Mouse (Mus musculus): ENCODE measurements around the gene Sfxn5. TPM values are rescaled to one million over a fixed set of nuclear protein-coding genes. Genes with fewer than 3 reads are reported as not detected.

Gene Sfxn5
- total and polyA plus RNA-seq, 3 experiments: 4.2 to 5.3 (median 4.9) TPM

GRCm38 (mm10) chr6:85378629-85379028 lies 45.4 kb upstream of the Sfxn5 start:
- WGBS: 57% methylated on average over 8 of the region's 8 CpGs
- Histone ChIP-seq H3K27ac (no peak overlapping the region), H3K36me3 (ENCODE audit: control insufficient read depth, insufficient read depth, low read length) (no peaks in the 10 kb centered on the region), H3K79me2 (replicated peaks; ENCODE audit: control insufficient read depth, insufficient read depth, low read length) (0 out of 2 replicates have a peak, but pooled peaks cover 1% of the 10 kb centered on the region), H3K9ac (ENCODE audit: low read depth, low read length) (no peak overlapping the region), H3K4me3 (no peak overlapping the region), H3K4me1 (ENCODE audit: control insufficient read depth, insufficient read depth, low read length) (peaks cover 2% of the 10 kb centered on the region; the same call in 1 of the 2 replicates), H3K27me3 (ENCODE audit: control insufficient read depth, insufficient read depth, low read length) (no peaks in the 10 kb centered on the region)
- no peak for DNase-seq
- no peak for TF ChIP-seq POLR2A (IDR thresholded peaks at IDR 0.05; ENCODE audit: insufficient read depth, low read depth, low read length)
- no peak for TF ChIP-seq EP300 (IDR thresholded peaks at IDR 0.05; ENCODE audit: insufficient read depth, low read depth, low read length)
- intact Hi-C loops (cut with DNase I): no loop called here

DNA sequence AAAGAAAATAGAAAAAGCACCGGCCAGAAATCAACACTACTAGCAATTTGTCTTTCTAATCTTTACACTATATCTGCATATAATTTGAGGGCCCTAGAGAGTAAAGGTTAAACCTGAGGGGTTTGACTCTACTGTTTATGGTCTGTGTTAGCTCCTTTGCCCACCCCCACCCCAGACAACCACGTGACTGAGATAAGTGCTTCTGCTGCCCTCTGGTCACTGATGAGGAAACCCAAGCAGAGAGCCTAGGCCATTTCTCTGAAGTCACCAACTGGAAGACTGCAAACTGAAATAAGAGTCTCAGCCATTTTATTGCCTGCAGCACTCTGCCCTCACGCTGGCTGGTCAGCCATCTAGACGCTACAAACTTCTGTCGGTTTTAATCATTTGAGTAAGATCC lies 44.7 kb upstream of the Sfxn5 start:
- Histone ChIP-seq H3K27me3 (ENCODE audit: control insufficient read depth, insufficient read depth, low read length) (no peaks in the 10 kb centered on the region), H3K4me3 (no peak overlapping the region), H3K36me3 (ENCODE audit: control insufficient read depth, insufficient read depth, low read length) (no peaks in the 10 kb centered on the region), H3K79me2 (replicated peaks; ENCODE audit: control insufficient read depth, insufficient read depth, low read length) (0 out of 2 replicates have a peak, but pooled peaks cover 3% of the 10 kb centered on the region), H3K9ac (ENCODE audit: low read depth, low read length) (no peak overlapping the region), H3K4me1 (ENCODE audit: control insufficient read depth, insufficient read depth, low read length) (peaks cover 4% of the 10 kb centered on the region; the same call in 1 of the 2 replicates), H3K27ac (no peak overlapping the region; the same call in 1 of the 2 replicates)
- DNase-seq: no peak
- 71% methylated on average over 5 of the region's 5 CpGs for WGBS
- intact Hi-C loops (cut with DNase I): no loop called here
- TF ChIP-seq EP300 (IDR thresholded peaks at IDR 0.05; ENCODE audit: insufficient read depth, low read depth, low read length): no peak
- TF ChIP-seq CTCF (IDR thresholded peaks at IDR 0.05): no peak
- no peak for TF ChIP-seq POLR2A (IDR thresholded peaks at IDR 0.05; ENCODE audit: insufficient read depth, low read depth, low read length)

GRCm38 (mm10) chr6:85377066-85377734 lies 44.0 kb upstream of the Sfxn5 start:
- peak overlapping the region; percentile 20; the same call in 1 of the 2 replicates for H3K27ac ChIP-seq
- no peak overlapping the region for H3K9ac ChIP-seq (ENCODE audit: low read depth, low read length)
- no peaks in the 10 kb centered on the region for H3K27me3 ChIP-seq (ENCODE audit: control insufficient read depth, insufficient read depth, low read length)
- intact Hi-C loops (cut with DNase I): no loop called here
- WGBS: 31% methylated on average over 4 of the region's 4 CpGs
- peaks cover 9% of the 10 kb centered on the region for H3K4me1 ChIP-seq (ENCODE audit: control insufficient read depth, insufficient read depth, low read length)
- no peak overlapping the region for H3K4me3 ChIP-seq
- no peak for DNase-seq
- H3K36me3 ChIP-seq (ENCODE audit: control insufficient read depth, insufficient read depth, low read length): no peaks in the 10 kb centered on the region
- 0 out of 2 replicates have a peak, but pooled peaks have one; percentile 28 for TF ChIP-seq EP300 (IDR thresholded peaks at IDR 0.05; ENCODE audit: insufficient read depth, low read depth, low read length)
- no peak for TF ChIP-seq CTCF (IDR thresholded peaks at IDR 0.05)
- 0 out of 2 replicates have a peak, but pooled peaks cover 3% of the 10 kb centered on the region for H3K79me2 ChIP-seq (replicated peaks; ENCODE audit: control insufficient read depth, insufficient read depth, low read length)

- Histone ChIP-seq H3K27ac (peak overlapping the region; percentile 57), H3K36me3 (ENCODE audit: control insufficient read depth, insufficient read depth, low read length) (peaks cover 7% of the 10 kb centered on the region), H3K79me2 (replicated peaks; ENCODE audit: control insufficient read depth, insufficient read depth, low read length) (peaks cover 4% of the 10 kb centered on the region; the same call in 1 of the 2 replicates), H3K4me1 (ENCODE audit: control insufficient read depth, insufficient read depth, low read length) (peaks cover 24% of the 10 kb centered on the region), H3K9ac (ENCODE audit: low read depth, low read length) (no peak overlapping the region), H3K27me3 (ENCODE audit: control insufficient read depth, insufficient read depth, low read length) (no peaks in the 10 kb centered on the region), H3K4me3 (peak overlapping the region; percentile 80)
- intact Hi-C loops (cut with DNase I): no loop called here
- no peak for TF ChIP-seq POLR2A (IDR thresholded peaks at IDR 0.05; ENCODE audit: insufficient read depth, low read depth, low read length)
- TF ChIP-seq CTCF (IDR thresholded peaks at IDR 0.05): no peak
- TF ChIP-seq EP300 (IDR thresholded peaks at IDR 0.05; ENCODE audit: insufficient read depth, low read depth, low read length): no peak
- DNase-seq: peak; percentile 96 to 97
- WGBS: under 1% methylated on average over 19 of the region's 19 CpGs
Measured at GRCm38 (mm10) chr6:85374734-85375114, 41.5 kb upstream of the Sfxn5 start.

DNA sequence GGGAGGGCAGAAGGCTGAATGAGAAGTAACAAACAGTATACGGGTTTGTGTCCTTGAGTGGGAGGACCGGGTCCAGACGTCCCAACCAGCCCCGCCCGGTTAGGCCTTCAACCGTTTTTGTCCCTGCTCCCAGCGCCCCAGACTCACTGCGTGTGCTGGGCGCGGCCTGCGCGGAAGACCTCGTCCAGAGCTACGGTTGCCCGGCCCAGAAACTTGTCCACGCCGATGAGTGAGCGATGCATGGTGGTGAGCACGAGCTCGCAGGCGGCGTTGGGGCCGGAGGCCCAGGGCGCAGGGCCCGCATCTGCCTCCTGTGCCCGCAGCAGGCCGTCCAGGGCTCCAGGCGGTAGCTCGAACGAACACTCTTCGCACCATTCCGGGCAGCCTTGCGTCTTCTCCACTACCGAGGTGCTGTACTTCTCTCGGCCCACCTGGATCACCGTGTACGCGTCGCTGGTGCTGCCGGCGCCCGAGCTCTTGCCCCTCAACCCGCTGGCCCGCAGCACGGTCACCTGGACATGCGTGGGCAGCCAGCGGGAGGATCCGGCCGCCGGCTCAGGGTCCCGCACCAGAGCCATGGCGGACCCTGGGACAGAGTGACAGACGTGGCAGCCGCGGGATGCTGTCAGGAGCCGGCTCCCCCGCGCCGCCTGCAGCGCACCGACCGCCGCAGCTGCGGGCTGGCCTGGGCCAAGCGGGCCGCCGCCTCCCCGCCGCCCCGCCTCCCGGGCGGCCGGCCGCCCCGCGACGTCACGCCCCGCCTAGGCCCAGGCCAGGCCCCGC lies 40.9 kb upstream of the Sfxn5 start, which contains the start of gene Rab11fip5:
Rab11fip5 (minus strand) TSS at position 684 of the 783 bp plus-strand sequence.
- under 1% methylated on average over 80 of the region's 80 CpGs for WGBS
- intact Hi-C loops (cut with DNase I): no loop called here
- Histone ChIP-seq H3K9ac (ENCODE audit: low read depth, low read length) (peak within 1 kb of the TSS; percentile 91), H3K27ac (peak within 1 kb of the TSS; percentile 96), H3K4me3 (peak within 1 kb of the TSS; percentile 80), H3K79me2 (replicated peaks; ENCODE audit: control insufficient read depth, insufficient read depth, low read length) (peaks cover 4% of the 10 kb centered on the region; the same call in 1 of the 2 replicates), H3K27me3 (ENCODE audit: control insufficient read depth, insufficient read depth, low read length) (no peaks in the 10 kb centered on the region), H3K4me1 (ENCODE audit: control insufficient read depth, insufficient read depth, low read length) (peaks cover 30% of the 10 kb centered on the region), H3K36me3 (ENCODE audit: control insufficient read depth, insufficient read depth, low read length) (peaks cover 9% of the 10 kb centered on the region)
- no peak for TF ChIP-seq CTCF (IDR thresholded peaks at IDR 0.05)
- peak; percentile 63 to 74 for DNase-seq

Data from heart, adult 2 months (tissue).